Mouse (Mus musculus) bone marrow, adult 2 months (tissue): ENCODE results near the gene Ptprs. TPM values are rescaled to one million over a fixed set of nuclear protein-coding genes. Genes with fewer than 3 reads are reported as not detected.

ENCODE experiments used
- H3K27ac ChIP-seq: fragments of 200-500 bp; 2 replicates; pipeline ENCODE4 v1.5.1; 2012; ENCODE audit warnings: low read depth, mild to moderate bottlenecking, control low read depth, inconsistent platforms, low read length; ENCODE audit not compliant: control insufficient read depth, poor library complexity, insufficient read depth
- H3K4me1 ChIP-seq: fragments of 200-500 bp; 2 replicates; pipeline ENCODE4 v1.6.1; 2011; ENCODE audit warnings: low read length; ENCODE audit not compliant: control insufficient read depth, insufficient read depth
- H3K4me3 ChIP-seq: fragments of 200-500 bp; replicated peaks from 2 replicates; pipeline ENCODE3; 2011; ENCODE audit warnings: mild to moderate bottlenecking, low read depth, low read length, control low read depth; ENCODE audit not compliant: control insufficient read depth
- CTCF ChIP-seq: fragments of 200-500 bp; IDR thresholded peaks from 2 replicates; pipeline ENCODE4 v1.5.1; 2011; ENCODE audit warnings: low read length, control low read depth; ENCODE audit not compliant: control insufficient read depth, insufficient read depth
- POLR2A ChIP-seq: fragments of 200-500 bp; IDR thresholded peaks from 2 replicates; pipeline ENCODE4 v1.6.1; 2011; ENCODE audit warnings: low read depth, mild to moderate bottlenecking, control low read depth, low read length, borderline replicate concordance; ENCODE audit not compliant: control insufficient read depth
- WGBS: fragments of 180-500 bp; shearing (Covaris S2); methylation state at CpG from one replicate; pipeline ENCODE4 v1.1.7; 2018; 5-methylcytosine and 5-hydroxymethylcytosine counted together
- polyA plus RNA-seq: library from polyadenylated mRNA; stranded (reverse); fragments of >200 nt; gene quantifications from 2 replicates; pipeline ENCODE4 v1.2.4, GENCODE M21; 2011; ENCODE audit warnings: low replicate concordance; ENCODE audit not compliant: missing spikeins, insufficient read depth, insufficient read length

Ptprs gene
- polyA plus RNA-seq, 1 experiment = 54.0 TPM

- 67% methylated on average over 3 of the region's 3 CpGs for WGBS
- Histone ChIP-seq H3K4me1 (peaks cover 3% of the 10 kb centered on the region), H3K4me3 (no peak overlapping the region), H3K27ac (no peak overlapping the region)
- no peak for TF ChIP-seq POLR2A
- TF ChIP-seq CTCF = no peak
Measured at GRCm38 (mm10) chr17:56405341-56405740, 70.9 kb downstream of the Ptprs start.

- 91% methylated on average over 4 of the region's 4 CpGs for WGBS
- TF ChIP-seq CTCF = no peak
- TF ChIP-seq POLR2A = no peak
- Histone ChIP-seq H3K27ac (0 out of 2 replicates have a peak overlapping the region, but pooled peaks have one; percentile 2), H3K4me1 (peaks cover 3% of the 10 kb centered on the region), H3K4me3 (no peak overlapping the region)
Measured at GRCm38 (mm10) chr17:56401051-56401521, 75.2 kb downstream of the Ptprs start.

DNA sequence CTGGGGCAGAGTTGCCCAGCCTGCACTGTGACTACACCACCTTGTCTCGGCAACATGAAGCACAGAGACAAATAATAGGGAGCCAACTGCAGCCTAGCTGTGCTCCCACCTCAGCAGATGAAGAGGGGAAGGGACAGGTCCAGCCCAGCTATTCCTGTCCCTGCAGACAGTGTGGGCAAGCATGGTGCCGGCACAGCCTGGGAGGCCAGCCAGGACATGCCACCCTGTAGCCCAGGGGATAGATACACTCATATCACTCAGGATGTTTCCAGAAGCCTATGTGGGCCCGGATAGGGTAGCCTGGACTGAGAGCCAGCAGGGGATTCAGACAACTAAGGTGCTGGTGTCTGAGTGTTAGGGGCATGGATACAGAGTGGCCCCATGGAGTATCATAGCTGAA lies 76.1 kb downstream of the Ptprs start:
- Histone ChIP-seq H3K27ac (no peak overlapping the region), H3K4me3 (no peak overlapping the region), H3K4me1 (peaks cover under 1% of the 10 kb centered on the region)
- WGBS = 92% methylated on average over 3 of the region's 3 CpGs
- TF ChIP-seq CTCF (no peak), POLR2A (no peak)

- TF ChIP-seq CTCF (no peak), POLR2A (no peak)
- H3K27ac ChIP-seq = no peak overlapping the region
- no peaks in the 10 kb centered on the region for H3K4me1 ChIP-seq
- H3K4me3 ChIP-seq = no peak overlapping the region
- WGBS = 88% methylated on average over 6 of the region's 6 CpGs
Measured at GRCm38 (mm10) chr17:56396051-56396450, 80.2 kb downstream of the Ptprs start.

DNA sequence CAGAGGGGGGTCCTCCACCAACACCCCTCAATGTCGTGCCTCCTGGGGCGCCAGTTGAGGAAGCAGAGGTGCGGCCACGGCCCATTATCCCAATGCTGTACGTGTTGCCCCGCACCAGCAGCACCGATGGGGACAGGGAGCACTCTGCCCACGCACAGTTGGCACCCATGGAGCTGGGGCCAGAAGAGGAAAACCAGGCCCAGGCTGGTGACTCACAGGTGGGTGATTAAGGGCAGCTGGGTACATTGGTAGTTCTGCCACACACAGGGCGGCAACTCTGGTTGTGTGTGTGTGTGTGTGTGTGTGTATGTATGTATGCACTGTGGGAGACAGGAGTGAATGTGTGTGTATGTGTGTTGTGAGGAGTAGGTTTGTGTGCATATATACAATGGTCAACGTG lies 82.4 kb downstream of the Ptprs start:
- no peak for TF ChIP-seq POLR2A
- no peak for TF ChIP-seq CTCF
- WGBS = 88% methylated on average over 10 of the region's 10 CpGs

DNA sequence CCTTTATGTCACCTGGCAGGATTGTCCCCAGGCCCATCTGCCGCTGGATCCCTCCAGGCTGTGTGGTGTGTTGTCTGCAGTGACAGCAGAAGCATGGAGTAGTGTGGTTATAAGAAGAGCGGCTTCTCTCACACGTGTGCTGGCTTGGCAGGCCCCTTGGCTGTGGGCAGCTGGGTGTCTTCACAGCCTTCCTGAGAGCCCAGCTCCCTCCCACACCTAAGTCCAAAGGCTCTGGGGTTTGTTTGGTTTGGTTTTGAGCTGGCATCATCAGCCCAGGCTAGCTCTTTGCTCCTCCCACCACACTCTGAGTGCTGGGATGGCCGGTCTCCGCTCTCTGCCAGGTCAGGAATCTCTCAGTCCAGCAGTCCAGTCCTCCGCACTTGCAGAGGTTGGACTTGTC lies 83.0 kb downstream of the Ptprs start:
- no peak for TF ChIP-seq POLR2A
- no peak for TF ChIP-seq CTCF
- Histone ChIP-seq H3K27ac (no peak overlapping the region), H3K4me1 (no peaks in the 10 kb centered on the region), H3K4me3 (no peak overlapping the region)
- 86% methylated on average over 6 of the region's 6 CpGs for WGBS

More for the DNA sequence above, 82.4 kb downstream of the Ptprs start:
- Histone ChIP-seq H3K27ac (no peak overlapping the region), H3K4me1 (no peaks in the 10 kb centered on the region), H3K4me3 (no peak overlapping the region)

DNA sequence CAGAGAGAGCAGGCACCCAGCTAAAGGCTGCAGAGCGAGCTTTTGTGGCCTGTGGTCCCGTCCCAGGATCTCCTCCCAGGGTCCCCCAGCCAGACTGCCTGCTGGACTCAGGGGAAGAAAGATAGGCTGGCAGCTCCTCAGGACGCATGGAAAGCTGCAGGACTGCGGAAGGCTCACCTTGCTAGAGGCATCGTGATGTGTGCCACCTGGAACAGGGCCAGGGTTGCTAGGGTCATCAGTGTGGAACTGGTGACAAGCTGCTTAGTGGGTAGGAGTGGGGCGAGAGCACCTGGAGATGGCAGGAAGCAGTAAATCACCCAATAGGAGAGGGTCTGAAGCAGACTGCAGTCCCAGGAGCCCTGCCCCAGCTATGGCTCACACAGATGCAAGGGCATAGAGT lies 88.7 kb downstream of the Ptprs start:
- Histone ChIP-seq H3K4me1 (no peaks in the 10 kb centered on the region; the same call in 1 of the 2 replicates), H3K27ac (no peak overlapping the region), H3K4me3 (no peak overlapping the region)
- TF ChIP-seq POLR2A = no peak
- no peak for TF ChIP-seq CTCF
- WGBS = 81% methylated on average over 6 of the region's 6 CpGs

GRCm38 (mm10) chr17:56384903-56385302 lies 91.4 kb downstream of the Ptprs start:
- Histone ChIP-seq H3K4me1 (no peaks in the 10 kb centered on the region; the same call in 1 of the 2 replicates), H3K4me3 (no peak overlapping the region), H3K27ac (no peak overlapping the region)
- 86% methylated on average over 6 of the region's 6 CpGs for WGBS
- TF ChIP-seq POLR2A (no peak), CTCF (no peak)

DNA sequence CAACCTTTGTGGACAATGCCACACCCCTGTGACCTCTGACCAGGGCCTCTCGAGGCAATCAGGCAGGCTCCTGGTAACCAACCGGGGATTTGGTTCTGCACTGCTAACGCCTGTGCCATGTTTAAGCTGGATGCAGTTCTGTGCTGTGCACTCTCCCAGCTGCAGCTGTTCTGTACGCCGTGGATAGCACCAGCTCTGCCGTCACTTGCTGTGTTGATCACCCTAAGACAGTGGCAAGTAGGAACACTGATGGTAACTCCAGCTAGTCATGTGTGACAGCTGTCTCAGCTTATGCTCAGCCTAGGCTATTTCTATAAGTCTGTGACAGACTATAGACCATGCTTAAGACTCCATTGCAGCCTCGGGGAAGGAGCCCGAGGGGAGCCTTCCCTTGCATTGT lies 93.3 kb downstream of the Ptprs start:
- Histone ChIP-seq H3K4me1 (no peaks in the 10 kb centered on the region; the same call in 1 of the 2 replicates), H3K4me3 (no peak overlapping the region), H3K27ac (no peak overlapping the region)
- no peak for TF ChIP-seq POLR2A
- 92% methylated on average over 8 of the region's 8 CpGs for WGBS
